Mouse (Mus musculus): ENCODE measurements around the gene Gm14296.
"Not testable (repeated sequence)": the region's sequence is repeated elsewhere in the genome, so short reads cannot be mapped to it uniquely, and the experiment has no call there.

Gm14296 gene

DNA sequence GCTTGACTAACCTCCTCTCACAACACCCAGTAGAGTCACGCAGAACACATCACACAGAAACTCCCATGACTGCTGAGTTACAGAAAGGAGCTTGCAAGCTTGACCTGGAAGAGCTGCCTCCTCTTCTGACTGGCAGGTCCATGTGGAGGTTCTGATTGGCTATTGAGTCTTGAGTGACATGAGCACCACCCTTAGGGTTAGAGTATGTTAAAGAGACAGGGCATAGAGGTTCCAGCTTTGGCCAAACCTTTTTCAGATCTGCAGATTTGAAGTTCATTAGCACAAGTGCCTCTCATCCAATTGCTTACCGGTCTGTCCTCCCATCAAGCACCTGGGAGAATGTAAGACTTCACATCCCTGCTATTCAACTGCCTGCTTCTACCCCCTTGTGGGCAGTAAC, at the start of gene Gm14296:
TSS of gene Gm14296 (minus strand) at position 101 of the 400 bp plus-strand sequence.
- DNase-seq, result not testable (repeated sequence)

DNA sequence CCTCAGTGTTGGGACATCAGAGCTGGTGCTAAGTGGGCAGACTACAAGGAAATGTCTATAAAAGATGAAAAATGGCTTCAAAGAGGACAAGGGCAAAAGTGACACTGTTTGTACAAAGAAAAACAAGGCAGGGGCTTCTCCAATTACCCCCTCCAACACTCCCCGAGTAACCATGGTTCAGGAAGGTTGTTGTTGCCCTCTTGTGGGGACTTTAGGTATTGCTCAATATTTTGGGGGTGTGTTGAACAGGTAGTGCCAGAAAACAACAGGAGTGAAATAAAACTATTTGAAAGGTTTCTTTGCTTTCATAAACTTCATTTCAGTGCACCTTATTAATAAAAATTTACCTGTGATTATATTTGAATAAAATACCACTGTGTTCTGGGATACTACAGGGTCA, 22.1 kb downstream of the Gm14296 start:
- DNase-seq, result not testable (repeated sequence)

All from lung, postnatal 36 days (tissue).